Mouse (Mus musculus) lung, embryonic 15.5 days (tissue): ENCODE data around the gene Adcyap1. TPM values are rescaled to one million over a fixed set of nuclear protein-coding genes. Genes with fewer than 3 reads are reported as not detected.

Source experiments
- ATAC-seq: fragments of 200-750 bp; cut with Nextera tagmentation; 2 replicates; pipeline ENCODE4 v1.8.0; 2017; ENCODE audit warnings: moderate number of reproducible peaks, borderline replicate concordance; ENCODE audit not compliant: low FRiP score, low TSS enrichment; ENCODE audit errors: extremely low read depth
- H3K27ac ChIP-seq: fragments of 300-500 bp; sonication (generic); 2 replicates; pipeline ENCODE4 v1.5.1; 2015; ENCODE audit warnings: moderate library complexity, mild to moderate bottlenecking, inconsistent platforms
- H3K27me3 ChIP-seq: fragments of 300-500 bp; sonication (generic); 2 replicates; pipeline ENCODE4 v1.6.1; 2015; ENCODE audit warnings: inconsistent platforms
- H3K36me3 ChIP-seq: fragments of 300-500 bp; sonication (generic); 2 replicates; pipeline ENCODE4 v1.6.1; 2015; ENCODE audit warnings: inconsistent platforms
- H3K4me1 ChIP-seq: fragments of 300-500 bp; sonication (generic); 2 replicates; pipeline ENCODE4 v1.6.1; 2015; ENCODE audit warnings: inconsistent platforms
- H3K4me2 ChIP-seq: fragments of 300-500 bp; sonication (generic); 2 replicates; pipeline ENCODE4 v1.6.1; 2015; ENCODE audit warnings: inconsistent platforms, mild to moderate bottlenecking, moderate library complexity
- H3K4me3 ChIP-seq: fragments of 300-500 bp; sonication (generic); 2 replicates; pipeline ENCODE4 v1.5.1; 2015; ENCODE audit warnings: mild to moderate bottlenecking, inconsistent platforms
- H3K9ac ChIP-seq: fragments of 300-500 bp; sonication (generic); 2 replicates; pipeline ENCODE4 v1.6.1; 2015; ENCODE audit warnings: inconsistent platforms
- H3K9me3 ChIP-seq: fragments of 300-500 bp; sonication (generic); 2 replicates; pipeline ENCODE4 v1.6.1; 2016; ENCODE audit warnings: inconsistent platforms
- WGBS: fragments of 180-500 bp; shearing (Covaris S2); methylation state at CpG from one replicate; pipeline ENCODE4 v1.1.7; 2015; 5-methylcytosine and 5-hydroxymethylcytosine counted together
- polyA plus RNA-seq: library from polyadenylated mRNA; unstranded; fragments of >200 nt; fragmentation: Nextera tagmentation; extraction: Ambion mirVana; gene quantifications from 2 replicates; pipeline ENCODE4 v1.2.1, GENCODE M21; 2015

Adcyap1 gene
- 0.17 and 0.30 TPM in 2 replicates for polyA plus RNA-seq

GRCm38 (mm10) chr17:93198717-93199116 is at the start of gene Adcyap1:
Gene Adcyap1, plus strand, starts transcription at chr17:93199017.
- 25% methylated on average over 10 of the region's 10 CpGs for WGBS
- H3K4me3 ChIP-seq = no peak within 1 kb of the TSS
- ATAC-seq = no peak
- no peak within 1 kb of the TSS for H3K4me2 ChIP-seq
- H3K9ac ChIP-seq = no peak within 1 kb of the TSS
- H3K27me3 ChIP-seq = peaks cover 64% of the 10 kb centered on the region
- no peaks in the 10 kb centered on the region for H3K9me3 ChIP-seq
- H3K36me3 ChIP-seq = no peaks in the 10 kb centered on the region
- H3K4me1 ChIP-seq = peaks cover 9% of the 10 kb centered on the region; the same call in 1 of the 2 replicates
- H3K27ac ChIP-seq = no peak within 1 kb of the TSS

- no peak for ATAC-seq
- no peaks in the 10 kb centered on the region for H3K27me3 ChIP-seq
- no peaks in the 10 kb centered on the region for H3K36me3 ChIP-seq
- no peaks in the 10 kb centered on the region for H3K4me1 ChIP-seq
- no peak overlapping the region for H3K9ac ChIP-seq
- H3K4me3 ChIP-seq = no peak overlapping the region
- no peak overlapping the region for H3K27ac ChIP-seq
- no peak overlapping the region for H3K4me2 ChIP-seq
- H3K9me3 ChIP-seq = no peaks in the 10 kb centered on the region
- 18% methylated on average over 1 of the region's 1 CpGs for WGBS
Measured at GRCm38 (mm10) chr17:93158280-93158851, 40.5 kb upstream of the Adcyap1 start.

DNA sequence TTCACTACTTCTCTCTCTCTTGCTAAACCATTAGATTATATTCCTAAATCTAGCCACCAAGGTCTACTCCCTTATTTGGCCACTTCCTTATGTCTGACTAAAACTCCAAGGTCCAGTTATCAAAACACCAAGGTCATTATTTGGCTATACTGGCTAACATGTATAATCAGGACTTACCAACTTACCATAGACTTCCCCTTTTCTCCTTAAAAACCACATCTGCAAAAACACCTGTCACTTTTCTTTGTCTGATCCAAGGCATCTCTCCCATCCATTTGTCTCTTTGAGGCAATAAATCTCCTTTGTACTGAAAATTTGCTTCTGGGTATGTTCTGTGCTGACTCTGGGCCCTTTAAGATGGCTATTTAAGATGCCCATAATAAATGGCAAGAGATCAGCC is 29.2 kb upstream of the Adcyap1 start:
- H3K4me1 ChIP-seq = no peaks in the 10 kb centered on the region
- no peaks in the 10 kb centered on the region for H3K9me3 ChIP-seq
- no peaks in the 10 kb centered on the region for H3K36me3 ChIP-seq
- no peak overlapping the region for H3K9ac ChIP-seq
- H3K4me3 ChIP-seq = no peak overlapping the region
- H3K27me3 ChIP-seq = no peaks in the 10 kb centered on the region
- no peak overlapping the region for H3K27ac ChIP-seq
- H3K4me2 ChIP-seq = no peak overlapping the region
- no peak for ATAC-seq

GRCm38 (mm10) chr17:93196846-93197245 is 2.0 kb upstream of the Adcyap1 start:
- Histone ChIP-seq H3K9ac (no peak overlapping the region), H3K4me1 (no peaks in the 10 kb centered on the region), H3K27me3 (peaks cover 45% of the 10 kb centered on the region), H3K36me3 (no peaks in the 10 kb centered on the region), H3K9me3 (no peaks in the 10 kb centered on the region), H3K4me2 (no peak overlapping the region), H3K27ac (no peak overlapping the region), H3K4me3 (no peak overlapping the region)
- WGBS = 37% methylated on average over 2 of the region's 2 CpGs
- ATAC-seq = no peak

- no peak overlapping the region for H3K27ac ChIP-seq
Measured at GRCm38 (mm10) chr17:93198213-93198612, 604 bp upstream of the Adcyap1 start.

DNA sequence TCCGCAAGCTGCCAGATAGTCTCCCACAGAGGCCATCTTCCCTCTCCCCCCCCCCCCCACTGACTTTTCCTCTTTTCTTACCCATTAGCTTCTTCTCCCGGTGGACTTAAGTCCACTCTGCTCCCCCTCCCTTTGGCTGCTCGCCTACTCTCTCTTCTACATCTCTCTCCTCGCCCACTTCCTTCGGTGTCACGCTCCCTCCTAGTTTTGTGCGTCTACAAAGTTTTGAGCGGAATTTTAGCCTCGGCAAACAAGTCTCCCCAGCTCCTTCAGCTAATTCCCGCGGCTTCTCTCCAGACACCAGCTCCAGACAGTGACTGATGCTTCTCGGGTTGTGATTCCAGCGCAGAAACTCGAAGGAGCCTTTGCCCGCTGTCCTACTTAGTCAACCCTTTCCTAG is 401 bp downstream of the Adcyap1 start:
- peaks cover 10% of the 10 kb centered on the region; the same call in 1 of the 2 replicates for H3K4me1 ChIP-seq
- no peak for ATAC-seq
- H3K27ac ChIP-seq = no peak overlapping the region
- no peak overlapping the region for H3K9ac ChIP-seq
- no peak overlapping the region for H3K4me3 ChIP-seq
- H3K27me3 ChIP-seq = peaks cover 66% of the 10 kb centered on the region
- no peak overlapping the region for H3K4me2 ChIP-seq
- H3K9me3 ChIP-seq = no peaks in the 10 kb centered on the region
- 3% methylated on average over 15 of the region's 15 CpGs for WGBS
- H3K36me3 ChIP-seq = no peaks in the 10 kb centered on the region

More at GRCm38 (mm10) chr17:93198213-93198612, 604 bp upstream of the Adcyap1 start:
- Histone ChIP-seq H3K4me1 (peaks cover 7% of the 10 kb centered on the region; the same call in 1 of the 2 replicates), H3K4me3 (no peak overlapping the region), H3K9me3 (no peaks in the 10 kb centered on the region), H3K9ac (no peak overlapping the region), H3K4me2 (no peak overlapping the region), H3K27me3 (peaks cover 58% of the 10 kb centered on the region), H3K36me3 (no peaks in the 10 kb centered on the region)
- no peak for ATAC-seq
- WGBS = 15% methylated on average over 4 of the region's 4 CpGs

- Histone ChIP-seq H3K4me2 (no peak overlapping the region), H3K9me3 (no peaks in the 10 kb centered on the region), H3K9ac (no peak overlapping the region), H3K4me3 (no peak overlapping the region), H3K36me3 (no peaks in the 10 kb centered on the region), H3K27ac (no peak overlapping the region), H3K27me3 (peaks cover 71% of the 10 kb centered on the region), H3K4me1 (peaks cover 10% of the 10 kb centered on the region; the same call in 1 of the 2 replicates)
- ATAC-seq = no peak
- WGBS = 4% methylated on average over 9 of the region's 9 CpGs
Measured at GRCm38 (mm10) chr17:93199747-93200146, 930 bp downstream of the Adcyap1 start.

DNA sequence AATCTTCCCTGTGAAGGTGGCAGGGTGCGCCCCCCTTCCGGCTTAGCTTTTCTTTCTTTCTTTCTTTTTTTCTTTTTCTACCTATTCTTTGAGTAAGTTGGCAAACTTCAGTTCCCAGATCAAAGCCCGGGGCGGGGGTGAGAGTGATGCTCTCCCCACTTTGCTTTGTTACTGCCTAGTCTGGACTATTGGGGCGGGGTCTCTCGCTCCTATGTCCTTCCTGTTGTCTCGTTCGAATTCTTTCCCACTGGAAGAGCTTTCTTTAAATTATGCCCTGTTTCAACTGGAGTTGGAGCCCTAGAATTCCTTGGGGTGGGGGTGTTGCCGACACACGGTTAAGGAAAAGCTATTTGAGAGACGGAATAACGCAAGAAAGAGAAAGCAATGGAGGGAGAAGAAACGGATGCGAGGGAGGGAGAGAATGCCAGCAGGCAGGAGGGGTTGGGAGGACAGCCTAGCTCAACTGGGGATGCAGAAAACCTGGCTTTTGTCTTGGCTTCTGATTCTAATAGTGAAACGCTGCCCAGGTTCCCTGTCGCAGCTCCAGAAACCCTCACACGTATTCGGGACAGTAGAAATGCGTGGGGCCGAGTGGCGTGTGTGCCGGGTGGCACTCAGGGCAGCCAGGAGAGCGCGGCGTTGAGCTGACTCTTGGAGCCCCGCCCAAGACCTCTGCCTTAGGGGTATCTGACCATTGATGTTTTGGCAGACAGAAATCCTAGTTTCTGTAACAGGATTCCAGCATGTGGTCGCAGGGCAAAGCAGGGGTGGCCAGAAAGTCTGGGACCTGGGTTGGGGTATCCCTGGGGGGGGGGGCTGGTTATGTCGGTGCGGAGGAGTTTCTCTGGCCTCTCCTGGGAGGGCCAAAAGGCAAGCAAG is 1.8 kb downstream of the Adcyap1 start:
- Histone ChIP-seq H3K9me3 (no peaks in the 10 kb centered on the region), H3K9ac (no peak overlapping the region), H3K4me1 (peaks cover 10% of the 10 kb centered on the region; the same call in 1 of the 2 replicates), H3K4me3 (peak overlapping the region; percentile 14; the same call in 1 of the 2 replicates), H3K27ac (no peak overlapping the region), H3K4me2 (peak overlapping the region; percentile 38), H3K36me3 (no peaks in the 10 kb centered on the region), H3K27me3 (peaks cover 75% of the 10 kb centered on the region)
- 2% methylated on average over 29 of the region's 29 CpGs for WGBS
- no peak for ATAC-seq

DNA sequence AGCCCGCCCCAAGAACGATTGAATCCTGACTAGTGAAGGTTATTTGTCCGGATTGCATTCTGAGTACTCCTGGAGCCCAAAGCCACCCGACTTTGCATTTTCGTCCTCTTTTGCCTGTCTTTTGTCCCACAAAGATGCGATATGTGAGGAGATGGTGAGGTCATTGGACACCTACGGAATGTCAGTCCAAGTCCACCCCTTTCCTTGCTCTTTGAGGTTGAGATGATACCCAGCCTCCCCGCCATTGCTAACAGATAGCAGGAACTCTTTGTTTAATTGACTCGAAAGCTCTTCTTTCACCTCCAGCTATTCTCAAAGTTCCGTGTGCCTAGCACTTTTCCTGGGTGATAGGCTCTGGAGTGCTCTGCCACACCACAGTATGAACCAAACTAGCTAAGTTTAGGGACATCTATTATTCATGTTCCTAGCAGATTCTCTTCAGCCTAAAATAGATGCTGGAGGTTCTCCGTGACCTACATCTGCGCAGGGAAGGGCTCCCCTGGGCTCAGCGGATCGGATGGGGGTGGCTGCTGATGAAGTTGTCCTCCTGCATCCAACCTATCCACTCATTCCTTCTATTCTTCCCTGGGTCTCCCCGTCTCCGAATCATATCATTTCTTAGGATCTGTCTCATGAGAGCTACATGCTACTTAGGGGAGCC is 2.6 kb downstream of the Adcyap1 start:
- H3K4me2 ChIP-seq = peak overlapping the region; percentile 47

DNA sequence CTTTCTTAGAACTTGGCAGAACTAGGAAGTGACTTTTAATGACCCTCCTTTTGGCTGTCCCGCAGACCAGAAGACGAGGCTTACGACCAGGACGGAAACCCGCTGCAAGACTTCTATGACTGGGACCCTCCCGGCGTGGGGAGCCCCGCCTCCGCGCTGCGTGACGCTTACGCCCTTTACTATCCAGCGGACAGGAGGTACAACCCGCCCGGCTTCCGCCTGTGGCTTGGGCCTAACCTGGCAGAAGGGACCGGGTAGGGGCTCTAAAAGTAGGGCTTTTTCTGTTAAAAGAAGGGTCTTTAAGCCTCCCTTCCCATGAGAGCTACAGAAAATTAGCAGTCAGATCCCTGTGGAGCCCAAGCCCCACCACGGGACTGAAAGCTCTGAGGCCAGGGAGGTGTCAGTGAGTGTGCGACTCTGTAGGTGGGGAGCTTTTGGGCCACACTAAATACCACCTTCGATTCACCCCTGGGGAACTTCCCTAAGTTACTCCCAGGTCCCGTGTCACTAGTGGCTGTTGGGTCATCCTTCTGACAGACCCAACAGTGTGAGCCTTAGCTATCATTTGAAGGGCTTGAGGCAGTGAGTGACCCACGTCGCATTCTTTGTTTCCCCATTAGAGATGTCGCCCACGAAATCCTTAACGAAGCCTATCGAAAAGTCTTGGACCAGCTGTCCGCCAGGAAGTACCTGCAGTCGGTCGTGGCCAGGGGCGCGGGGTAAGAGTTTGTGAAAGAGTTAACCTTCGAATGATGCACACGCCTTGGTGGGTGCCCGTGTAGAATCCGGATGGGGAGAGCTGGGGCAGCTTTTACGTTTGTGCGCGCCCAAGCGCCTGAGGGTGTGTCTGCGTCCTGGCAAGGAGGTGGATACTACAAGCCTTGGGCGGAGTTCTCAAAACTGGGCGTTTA is 3.6 kb downstream of the Adcyap1 start:
- peak overlapping the region; percentile 18 for H3K4me3 ChIP-seq
- WGBS = 1% methylated on average over 44 of the region's 44 CpGs
- H3K9me3 ChIP-seq = no peaks in the 10 kb centered on the region
- H3K4me1 ChIP-seq = peaks cover 10% of the 10 kb centered on the region; the same call in 1 of the 2 replicates
- peaks cover 79% of the 10 kb centered on the region for H3K27me3 ChIP-seq
- peak overlapping the region; percentile 47 for H3K4me2 ChIP-seq
- H3K27ac ChIP-seq = no peak overlapping the region
- no peak overlapping the region for H3K9ac ChIP-seq
- ATAC-seq = peak; percentile 59; the same call in 1 of the 2 replicates
- H3K36me3 ChIP-seq = no peaks in the 10 kb centered on the region

More for the DNA sequence above, 2.6 kb downstream of the Adcyap1 start:
- H3K9me3 ChIP-seq = no peaks in the 10 kb centered on the region
- peak overlapping the region; percentile 18; the same call in 1 of the 2 replicates for H3K4me3 ChIP-seq
- peaks cover 10% of the 10 kb centered on the region; the same call in 1 of the 2 replicates for H3K4me1 ChIP-seq
- H3K27ac ChIP-seq = no peak overlapping the region
- WGBS = 1% methylated on average over 16 of the region's 16 CpGs
- ATAC-seq = no peak
- H3K36me3 ChIP-seq = no peaks in the 10 kb centered on the region
- no peak overlapping the region for H3K9ac ChIP-seq
- peaks cover 80% of the 10 kb centered on the region for H3K27me3 ChIP-seq
